Mouse (Mus musculus) embryonic facial prominence, embryonic 13.5 days (tissue): ENCODE measurements at regions not wholly inside any gene's neighbourhood (a gene's known extent, or its start where the extent isn't known, plus 50 kb on each side); places are given as distances from the start of the nearest gene placed in this dataset.

Experiments
- ATAC-seq: fragments of 200-750 bp; cut with Nextera tagmentation; 2 replicates; pipeline ENCODE4 v1.8.0; 2017; ENCODE audit warnings: low read depth; ENCODE audit not compliant: insufficient number of reproducible peaks, insufficient read depth, low FRiP score, low TSS enrichment
- H3K27ac ChIP-seq: fragments of 300-500 bp; sonication (generic); 2 replicates; pipeline ENCODE4 v1.5.1; 2015; ENCODE audit warnings: moderate library complexity, mild to moderate bottlenecking, inconsistent platforms
- H3K27me3 ChIP-seq: fragments of 300-500 bp; sonication (generic); 2 replicates; pipeline ENCODE4 v1.6.1; 2015; ENCODE audit warnings: mild to moderate bottlenecking, inconsistent platforms
- H3K36me3 ChIP-seq: fragments of 300-500 bp; sonication (generic); 2 replicates; pipeline ENCODE4 v1.6.1; 2015; ENCODE audit warnings: mild to moderate bottlenecking, inconsistent platforms
- H3K4me1 ChIP-seq: fragments of 300-500 bp; sonication (generic); 2 replicates; pipeline ENCODE4 v1.6.1; 2015; ENCODE audit warnings: inconsistent platforms
- H3K4me2 ChIP-seq: fragments of 300-500 bp; sonication (generic); 2 replicates; pipeline ENCODE4 v1.6.1; 2015; ENCODE audit warnings: moderate library complexity, mild to moderate bottlenecking, inconsistent platforms
- H3K4me3 ChIP-seq: fragments of 300-500 bp; sonication (generic); 2 replicates; pipeline ENCODE4 v1.5.1; 2015; ENCODE audit warnings: mild to moderate bottlenecking, inconsistent platforms
- H3K9ac ChIP-seq: fragments of 300-500 bp; sonication (generic); 2 replicates; pipeline ENCODE4 v1.6.1; 2015; ENCODE audit warnings: mild to moderate bottlenecking, inconsistent platforms
- H3K9me3 ChIP-seq: fragments of 300-500 bp; sonication (generic); 2 replicates; pipeline ENCODE4 v1.6.1; 2016; ENCODE audit warnings: inconsistent platforms
- WGBS: fragments of 180-500 bp; shearing (Covaris S2); methylation state at CpG from one replicate; pipeline ENCODE4 v1.1.7; 2015; ENCODE audit warnings: mixed read lengths; 5-methylcytosine and 5-hydroxymethylcytosine counted together

- no peak overlapping the region for H3K27ac ChIP-seq
Observed at GRCm38 (mm10) chr9:27728652-27729557, 61.7 kb upstream of the Opcml start.

GRCm38 (mm10) chr9:27729558-27729889 is 61.1 kb upstream of the Opcml start:
- no peak for ATAC-seq
- 63% methylated on average over 1 of the region's 1 CpGs for WGBS

More at GRCm38 (mm10) chr9:27728652-27729557, 61.7 kb upstream of the Opcml start:
- Histone ChIP-seq H3K27me3 (no peaks in the 10 kb centered on the region), H3K4me1 (peaks cover 5% of the 10 kb centered on the region), H3K36me3 (no peaks in the 10 kb centered on the region), H3K9me3 (no peaks in the 10 kb centered on the region), H3K4me3 (no peak overlapping the region), H3K9ac (peak overlapping the region; percentile 1; the same call in 1 of the 2 replicates), H3K4me2 (peak overlapping the region; percentile 47)
- WGBS: 7% methylated on average over 13 of the region's 13 CpGs
- no peak for ATAC-seq

DNA sequence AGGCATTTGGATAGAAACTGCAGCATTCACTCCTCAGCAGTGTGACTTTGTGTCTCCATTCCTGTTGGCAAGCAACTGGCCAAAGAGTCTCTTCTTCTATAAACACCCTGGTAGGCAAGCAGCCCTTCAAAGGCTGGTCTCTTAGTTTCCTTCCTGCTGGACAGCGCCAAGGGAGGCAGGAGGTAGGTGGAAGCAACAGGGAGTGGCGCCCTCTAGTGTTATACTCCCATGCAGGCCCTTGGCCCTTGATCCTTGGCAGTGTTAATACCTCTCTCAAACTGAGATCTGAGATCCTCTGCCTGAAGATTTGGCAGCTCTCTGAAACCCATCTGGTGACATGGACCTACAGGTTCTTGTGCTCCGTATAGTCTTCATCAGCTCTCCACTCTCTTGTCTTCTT is 51.3 kb upstream of the Opcml start:
- no peak overlapping the region for H3K27ac ChIP-seq
- 25% methylated on average over 3 of the region's 3 CpGs for WGBS
- no peak overlapping the region for H3K9ac ChIP-seq
- no peak overlapping the region for H3K4me3 ChIP-seq
- H3K9me3 ChIP-seq: no peaks in the 10 kb centered on the region
- no peaks in the 10 kb centered on the region for H3K4me1 ChIP-seq
- H3K27me3 ChIP-seq: no peaks in the 10 kb centered on the region
- no peaks in the 10 kb centered on the region for H3K36me3 ChIP-seq
- ATAC-seq: no peak
- no peak overlapping the region for H3K4me2 ChIP-seq

More at GRCm38 (mm10) chr9:27729558-27729889, 61.1 kb upstream of the Opcml start:
- H3K9me3 ChIP-seq: no peaks in the 10 kb centered on the region
- no peak overlapping the region for H3K9ac ChIP-seq
- H3K4me1 ChIP-seq: peaks cover 5% of the 10 kb centered on the region
- H3K36me3 ChIP-seq: no peaks in the 10 kb centered on the region
- no peak overlapping the region for H3K4me2 ChIP-seq
- no peak overlapping the region for H3K27ac ChIP-seq
- no peak overlapping the region for H3K4me3 ChIP-seq
- H3K27me3 ChIP-seq: no peaks in the 10 kb centered on the region
